Mouse (Mus musculus) heart, embryonic 11.5 days (tissue): ENCODE measurements around the gene Casr. TPM values are rescaled to one million over a fixed set of nuclear protein-coding genes. Genes with fewer than 3 reads are reported as not detected.

Source experiments
- ATAC-seq: fragments of 200-750 bp; cut with Nextera tagmentation; replicated peaks from 2 replicates; pipeline ENCODE4 v1.8.0; 2017; ENCODE audit warnings: moderate library complexity; ENCODE audit not compliant: insufficient number of reproducible peaks, low FRiP score, low TSS enrichment
- H3K27ac ChIP-seq: fragments of 300-500 bp; sonication (generic); 2 replicates; pipeline ENCODE4 v1.5.1; 2014; ENCODE audit warnings: mild to moderate bottlenecking, low read depth, low read length
- H3K27me3 ChIP-seq: fragments of 300-500 bp; sonication (generic); 2 replicates; pipeline ENCODE4 v1.6.1; 2014; ENCODE audit warnings: mild to moderate bottlenecking, low read length, mixed read lengths; ENCODE audit not compliant: control insufficient read depth, insufficient read depth
- H3K36me3 ChIP-seq: fragments of 300-500 bp; sonication (generic); 2 replicates; pipeline ENCODE4 v1.6.1; 2014; ENCODE audit warnings: mild to moderate bottlenecking, low read length, moderate library complexity, mixed read lengths; ENCODE audit not compliant: control insufficient read depth, insufficient read depth
- H3K4me1 ChIP-seq: fragments of 300-500 bp; sonication (generic); 2 replicates; pipeline ENCODE4 v1.6.1; 2014; ENCODE audit warnings: low read length; ENCODE audit not compliant: control insufficient read depth, insufficient read depth
- H3K4me2 ChIP-seq: fragments of 300-500 bp; sonication (generic); 2 replicates; pipeline ENCODE4 v1.6.1; 2014; ENCODE audit warnings: mild to moderate bottlenecking, moderate library complexity
- H3K4me3 ChIP-seq: fragments of 300-500 bp; sonication (generic); 2 replicates; pipeline ENCODE4 v1.5.1; 2014; ENCODE audit warnings: low read depth, low read length
- H3K9ac ChIP-seq: fragments of 300-500 bp; sonication (generic); 2 replicates; pipeline ENCODE4 v1.6.1; 2014; ENCODE audit warnings: mild to moderate bottlenecking, low read depth, low read length, moderate library complexity
- H3K9me3 ChIP-seq: fragments of 300-500 bp; sonication (generic); replicated peaks from 2 replicates; pipeline ENCODE4 v1.6.1; 2016; ENCODE audit warnings: low read length; ENCODE audit not compliant: control insufficient read depth
- WGBS: fragments of 180-500 bp; shearing (Covaris S2); extraction: QIAGEN DNeasy Blood & Tissue Kit; methylation state at CpG from one replicate; pipeline ENCODE4 v1.1.7; 2014; ENCODE audit not compliant: insufficient replicate concordance; 5-methylcytosine and 5-hydroxymethylcytosine counted together
- polyA plus RNA-seq: library from polyadenylated mRNA; unstranded; fragments of >200 nt; fragmentation: Nextera tagmentation; extraction: Ambion mirVana; gene quantifications from 2 replicates; pipeline ENCODE4 v1.2.1, GENCODE M21; 2014

Gene Casr
- 0.14 and 0.37 TPM in 2 replicates for polyA plus RNA-seq

- H3K4me3 ChIP-seq, result peak within 1 kb of the TSS; percentile 50
- H3K9ac ChIP-seq, result peak within 1 kb of the TSS; percentile 65
- H3K4me1 ChIP-seq, result 0 out of 2 replicates have a peak, but pooled peaks cover 6% of the 10 kb centered on the region
- WGBS, result 3% methylated on average over 36 of the region's 36 CpGs
- H3K27me3 ChIP-seq, result no peaks in the 10 kb centered on the region; the same call in none of the 2 replicates
- no peak for ATAC-seq
- no peaks in the 10 kb centered on the region for H3K36me3 ChIP-seq
- H3K9me3 ChIP-seq, result no peaks in the 10 kb centered on the region
- peak within 1 kb of the TSS; percentile 90 for H3K4me2 ChIP-seq
- H3K27ac ChIP-seq, result no peak within 1 kb of the TSS
Measured at GRCm38 (mm10) chr16:36561386-36562338, at the start of gene Casr. Casr (minus strand) TSS chr16:36562141.

GRCm38 (mm10) chr16:36602632-36603031 lies 40.7 kb upstream of the Casr start:
- ATAC-seq, result no peak
- Histone ChIP-seq H3K9ac (no peak overlapping the region), H3K27me3 (no peaks in the 10 kb centered on the region), H3K4me3 (no peak overlapping the region), H3K36me3 (no peaks in the 10 kb centered on the region), H3K4me2 (no peak overlapping the region), H3K4me1 (peaks cover 4% of the 10 kb centered on the region), H3K27ac (no peak overlapping the region), H3K9me3 (no peaks in the 10 kb centered on the region)
- WGBS, result 65% methylated on average over 3 of the region's 3 CpGs

- Histone ChIP-seq H3K4me3 (no peak overlapping the region), H3K4me1 (peaks cover 4% of the 10 kb centered on the region), H3K9ac (no peak overlapping the region), H3K9me3 (no peaks in the 10 kb centered on the region), H3K27ac (no peak overlapping the region), H3K27me3 (no peaks in the 10 kb centered on the region), H3K36me3 (no peaks in the 10 kb centered on the region), H3K4me2 (no peak overlapping the region)
- no peak for ATAC-seq
- 78% methylated on average over 4 of the region's 4 CpGs for WGBS
Measured at GRCm38 (mm10) chr16:36598265-36598664, 36.3 kb upstream of the Casr start.

GRCm38 (mm10) chr16:36596671-36597410 lies 34.9 kb upstream of the Casr start:
- no peak overlapping the region for H3K27ac ChIP-seq
- H3K4me3 ChIP-seq, result no peak overlapping the region
- H3K36me3 ChIP-seq, result no peaks in the 10 kb centered on the region
- no peak overlapping the region for H3K9ac ChIP-seq
- H3K4me2 ChIP-seq, result no peak overlapping the region
- 83% methylated on average over 10 of the region's 10 CpGs for WGBS
- no peaks in the 10 kb centered on the region for H3K9me3 ChIP-seq
- H3K27me3 ChIP-seq, result no peaks in the 10 kb centered on the region
- no peak for ATAC-seq
- peaks cover 4% of the 10 kb centered on the region for H3K4me1 ChIP-seq

GRCm38 (mm10) chr16:36589898-36590297 lies 28.0 kb upstream of the Casr start:
- no peaks in the 10 kb centered on the region for H3K36me3 ChIP-seq
- no peak overlapping the region for H3K9ac ChIP-seq
- H3K27ac ChIP-seq, result no peak overlapping the region

GRCm38 (mm10) chr16:36587971-36588370 lies 26.0 kb upstream of the Casr start:
- H3K4me3 ChIP-seq, result no peak overlapping the region
- no peaks in the 10 kb centered on the region for H3K27me3 ChIP-seq
- H3K4me1 ChIP-seq, result no peaks in the 10 kb centered on the region
- no peak overlapping the region for H3K9ac ChIP-seq
- H3K36me3 ChIP-seq, result no peaks in the 10 kb centered on the region
- H3K9me3 ChIP-seq, result no peaks in the 10 kb centered on the region
- H3K4me2 ChIP-seq, result no peak overlapping the region
- no peak overlapping the region for H3K27ac ChIP-seq
- no peak for ATAC-seq
- 51% methylated on average over 4 of the region's 4 CpGs for WGBS

More at GRCm38 (mm10) chr16:36589898-36590297, 28.0 kb upstream of the Casr start:
- Histone ChIP-seq H3K4me1 (no peaks in the 10 kb centered on the region), H3K4me3 (no peak overlapping the region), H3K4me2 (no peak overlapping the region), H3K27me3 (no peaks in the 10 kb centered on the region), H3K9me3 (no peaks in the 10 kb centered on the region)
- ATAC-seq, result no peak
- 70% methylated on average over 1 of the region's 1 CpGs for WGBS

GRCm38 (mm10) chr16:36582073-36582472 lies 20.1 kb upstream of the Casr start:
- Histone ChIP-seq H3K4me1 (no peaks in the 10 kb centered on the region), H3K9me3 (no peaks in the 10 kb centered on the region), H3K4me3 (no peak overlapping the region), H3K4me2 (no peak overlapping the region), H3K27me3 (no peaks in the 10 kb centered on the region), H3K36me3 (no peaks in the 10 kb centered on the region), H3K9ac (no peak overlapping the region), H3K27ac (no peak overlapping the region)
- no peak for ATAC-seq
- WGBS, result 63% methylated on average over 3 of the region's 3 CpGs

- H3K27ac ChIP-seq, result no peak overlapping the region
- no peak overlapping the region for H3K4me3 ChIP-seq
- 64% methylated on average over 8 of the region's 8 CpGs for WGBS
- no peak for ATAC-seq
- H3K9ac ChIP-seq, result no peak overlapping the region
- H3K4me2 ChIP-seq, result no peak overlapping the region
- H3K36me3 ChIP-seq, result no peaks in the 10 kb centered on the region
- H3K27me3 ChIP-seq, result no peaks in the 10 kb centered on the region
- H3K4me1 ChIP-seq, result no peaks in the 10 kb centered on the region
- H3K9me3 ChIP-seq, result no peaks in the 10 kb centered on the region
Measured at GRCm38 (mm10) chr16:36571942-36572341, 10.0 kb upstream of the Casr start.
